Mouse (Mus musculus) spleen, adult 2 months (tissue): ENCODE measurements around the gene Ly6g6e.

Experiments
- CTCF ChIP-seq: fragments of 200-500 bp; IDR thresholded peaks from 2 replicates; pipeline ENCODE4 v1.5.1; 2011; ENCODE audit warnings: mild to moderate bottlenecking, inconsistent platforms; ENCODE audit not compliant: insufficient read depth, insufficient read length, insufficient replicate concordance; ENCODE audit errors: extremely low read depth
- POLR2A ChIP-seq: fragments of 200-500 bp; IDR thresholded peaks from 2 replicates; pipeline ENCODE4 v1.6.1; 2011; ENCODE audit warnings: low read depth, low read length, inconsistent platforms

DNA sequence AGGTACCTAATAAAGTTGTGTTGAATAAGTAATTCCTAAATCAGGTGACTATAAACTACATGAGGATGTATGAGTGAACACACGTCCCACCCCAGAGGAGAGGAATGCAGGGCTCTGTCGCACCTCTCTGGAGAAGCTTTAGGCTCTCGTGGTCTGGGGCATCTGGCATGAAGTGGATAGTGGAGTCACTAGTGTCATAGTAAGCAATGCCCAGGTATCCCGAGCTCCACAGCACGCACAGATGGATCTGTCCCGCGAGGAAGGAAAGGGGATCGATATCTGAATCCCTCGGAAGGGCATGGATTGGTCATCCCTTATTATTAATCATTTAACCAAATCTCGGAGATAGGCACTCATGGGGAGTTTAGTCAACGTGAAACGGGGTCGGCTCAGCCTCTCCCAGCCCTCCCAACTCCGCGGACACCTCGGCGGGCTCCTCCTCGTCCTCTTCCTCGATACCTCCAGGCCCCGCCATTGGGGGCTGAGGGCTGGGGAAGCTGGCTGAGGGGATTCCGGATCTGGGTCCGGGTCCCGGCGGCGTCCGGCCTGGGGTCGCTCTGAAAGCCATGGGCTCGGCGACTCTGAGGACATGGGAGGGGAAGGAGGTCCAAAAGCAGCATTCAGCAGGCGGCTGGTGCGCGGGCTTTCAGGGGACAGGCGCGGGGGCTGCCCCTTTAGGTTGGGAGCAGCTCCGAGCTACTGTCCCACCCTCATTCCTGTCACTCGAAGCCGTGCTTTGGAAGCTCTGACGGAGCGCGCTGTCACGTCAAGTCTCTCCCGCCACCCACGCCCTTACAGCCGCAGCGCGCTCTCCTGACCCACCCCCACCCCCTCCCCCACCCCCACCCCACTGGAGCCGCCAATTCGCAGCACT, 30.7 kb upstream of the Ly6g6e start:
- TF ChIP-seq CTCF (no peak), POLR2A (peak; percentile 17; the same call in 1 of the 2 replicates)
